Mouse (Mus musculus): ENCODE measurements around the gene Il6ra. TPM values are rescaled to one million over a fixed set of nuclear protein-coding genes. Genes with fewer than 3 reads are reported as not detected.

Il6ra gene
- polyA plus RNA-seq, 1 experiment from 2014 or later, result 0.45 TPM

DNA sequence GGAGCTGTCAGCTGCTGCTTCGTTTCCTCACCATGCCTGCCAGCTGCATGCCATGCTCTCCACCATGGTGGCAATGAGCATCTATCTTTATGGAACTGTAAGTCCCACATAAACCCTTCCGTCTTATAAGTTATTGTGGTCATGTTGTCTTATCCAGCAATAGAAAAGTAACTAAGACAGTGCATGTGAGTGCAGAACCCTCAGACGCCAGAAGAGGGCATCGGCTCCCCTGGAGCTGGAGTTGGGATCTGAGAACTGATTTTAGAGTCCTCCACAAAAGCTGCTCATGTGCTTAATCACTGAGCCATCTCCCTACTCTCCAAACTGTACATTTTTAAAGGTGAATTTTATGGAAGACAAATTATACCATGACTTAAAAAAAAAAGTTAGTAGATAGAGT, 95.9 kb downstream of the Il6ra start:
- Histone ChIP-seq H3K9ac (ENCODE audit: low read length) (no peak overlapping the region), H3K4me2 (no peak overlapping the region), H3K9me3 (ENCODE audit: control insufficient read depth, low read length) (no peaks in the 10 kb centered on the region), H3K27me3 (ENCODE audit: control insufficient read depth, insufficient read depth, low read length) (no peaks in the 10 kb centered on the region), H3K4me1 (ENCODE audit: control insufficient read depth, insufficient read depth, low read length) (no peaks in the 10 kb centered on the region), H3K36me3 (ENCODE audit: control insufficient read depth, insufficient read depth, low read length) (no peaks in the 10 kb centered on the region), H3K4me3 (ENCODE audit: low read depth, low read length) (no peak overlapping the region), H3K27ac (ENCODE audit: low read depth, low read length) (no peak overlapping the region)
- DNase-seq (ENCODE audit: low spot score, missing footprints), result no peak
- no peak for ATAC-seq (ENCODE audit: low FRiP score)
- 59% methylated on average over 4 of the region's 4 CpGs for WGBS

Other genes starting within 250 kb of the Il6ra start
- gene Adar, start 198.2 kb downstream of the Il6ra start, polyA plus RNA-seq (2014; fragmentation: Nextera tagmentation; extraction: Ambion mirVana), result 15.5 and 16.6 TPM in 2 replicates
- gene Chrnb2, start 148.6 kb downstream of the Il6ra start, polyA plus RNA-seq (2014; fragmentation: Nextera tagmentation; extraction: Ambion mirVana), result 13.5 and 13.6 TPM in 2 replicates
- gene Ube2q1, start 139.6 kb downstream of the Il6ra start, polyA plus RNA-seq (2014; fragmentation: Nextera tagmentation; extraction: Ambion mirVana), result 20.4 and 22.7 TPM in 2 replicates
- 2.0 and 2.3 TPM in 2 replicates for gene She, start 81.8 kb downstream of the Il6ra start, polyA plus RNA-seq (2014; fragmentation: Nextera tagmentation; extraction: Ambion mirVana)
- gene Atp8b2, start 50.3 kb upstream of the Il6ra start, polyA plus RNA-seq (2014; fragmentation: Nextera tagmentation; extraction: Ambion mirVana), result 8.0 and 11.4 TPM in 2 replicates
- 173 and 176 TPM in 2 replicates for gene Hax1, start 85.6 kb upstream of the Il6ra start, polyA plus RNA-seq (2014; fragmentation: Nextera tagmentation; extraction: Ambion mirVana)
- 207 and 227 TPM in 2 replicates for gene 4933434E20Rik, start 138.4 kb upstream of the Il6ra start, polyA plus RNA-seq (2014; fragmentation: Nextera tagmentation; extraction: Ambion mirVana)
- 209 and 218 TPM in 2 replicates for gene Ubap2l, start 139.4 kb upstream of the Il6ra start, polyA plus RNA-seq (2014; fragmentation: Nextera tagmentation; extraction: Ambion mirVana)
- gene Tpm3, start 159.5 kb upstream of the Il6ra start, polyA plus RNA-seq (2014; fragmentation: Nextera tagmentation; extraction: Ambion mirVana), result 499 and 533 TPM in 2 replicates
- gene Nup210l, start 190.9 kb upstream of the Il6ra start, polyA plus RNA-seq (2014; fragmentation: Nextera tagmentation; extraction: Ambion mirVana), result 0.57 and 0.60 TPM in 2 replicates